Mouse (Mus musculus) lung, postnatal 0 days (tissue): ENCODE data around the gene Gcc2.
"Not testable (repeated sequence)": the region's sequence is repeated elsewhere in the genome, so short reads cannot be mapped to it uniquely, and the experiment has no call there.

Source experiments
- CTCF ChIP-seq: IDR thresholded peaks from 2 replicates; pipeline ENCODE4 v1.5.1; 2016; ENCODE audit warnings: antibody characterized with exemption, mild to moderate bottlenecking
- EP300 ChIP-seq: IDR thresholded peaks from 2 replicates; pipeline ENCODE4 v1.6.1; 2016; ENCODE audit warnings: antibody characterized with exemption, mild to moderate bottlenecking, control low read depth

DNA sequence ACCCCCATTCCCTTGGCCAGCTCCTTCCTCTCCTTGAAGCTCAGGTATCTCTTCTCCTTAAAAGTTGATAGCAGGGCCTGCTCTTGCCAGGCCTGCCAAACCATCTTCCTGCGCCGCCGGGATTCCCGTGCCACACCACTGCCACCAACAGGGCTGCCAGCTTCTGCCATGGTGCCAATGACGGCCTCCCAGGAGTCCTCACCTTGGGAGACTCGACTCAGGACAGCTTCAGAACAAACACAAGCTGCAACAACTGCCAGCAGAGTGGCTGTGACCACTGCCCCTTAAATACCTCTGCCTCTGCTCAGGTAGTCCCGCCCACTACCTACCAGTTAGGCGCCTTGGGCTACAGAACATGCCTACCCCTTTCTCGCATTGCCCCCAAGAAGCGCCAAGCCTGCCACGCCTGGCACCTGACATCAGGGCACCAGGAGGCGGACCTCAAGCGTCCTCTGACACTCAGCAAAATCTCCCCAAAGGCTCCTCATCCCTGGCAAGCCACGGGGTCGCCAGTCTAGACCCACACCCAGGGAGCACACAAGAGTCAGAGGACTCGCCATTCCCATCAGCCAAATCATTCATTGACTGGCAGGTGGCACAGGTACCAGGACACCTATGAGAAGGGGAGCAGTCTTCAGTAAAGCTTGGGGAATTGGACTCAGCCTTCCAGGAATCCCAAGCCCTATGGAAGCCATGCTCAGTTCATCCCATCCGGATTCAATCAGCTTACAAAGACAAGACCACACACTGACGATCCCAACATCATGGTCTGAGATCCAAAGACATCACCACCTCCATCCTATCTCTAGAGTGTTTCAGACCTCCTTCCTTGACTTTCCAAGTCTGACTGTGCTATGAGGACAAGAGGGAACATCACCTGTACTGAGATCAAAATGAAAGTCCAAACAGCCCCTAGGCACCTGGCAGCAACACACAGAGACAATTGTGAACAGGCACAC is 30.2 kb upstream of the Gcc2 start, which contains the start of gene AW822073:
- TF ChIP-seq CTCF, EP300: not testable (repeated sequence)
